Mouse (Mus musculus) heart, postnatal 0 days (tissue): ENCODE results near the gene Megf11. TPM values are rescaled to one million over a fixed set of nuclear protein-coding genes. Genes with fewer than 3 reads are reported as not detected.

Source experiments
- ATAC-seq: fragments of 200-750 bp; cut with Nextera tagmentation; 2 replicates; pipeline ENCODE4 v1.8.0; 2017; ENCODE audit warnings: low read depth, moderate number of reproducible peaks, moderate library complexity; ENCODE audit not compliant: insufficient read depth
- DNase-seq: peaks from one replicate; pipeline ENCODE4 v3.0.0-alpha.2; 2016; ENCODE audit warnings: low spot score
- H3K27ac ChIP-seq: fragments of 300-500 bp; sonication (generic); 2 replicates; pipeline ENCODE4 v1.5.1; 2014; ENCODE audit warnings: low read depth, mild to moderate bottlenecking
- H3K27me3 ChIP-seq: fragments of 300-500 bp; sonication (generic); 2 replicates; pipeline ENCODE4 v1.6.1; 2014; ENCODE audit warnings: low read length, mixed read lengths; ENCODE audit not compliant: control insufficient read depth, insufficient read depth
- H3K36me3 ChIP-seq: fragments of 300-500 bp; sonication (generic); replicated peaks from 2 replicates; pipeline ENCODE4 v1.6.1; 2014; ENCODE audit warnings: low read length, mixed read lengths; ENCODE audit not compliant: control insufficient read depth, insufficient read depth
- H3K4me1 ChIP-seq: fragments of 300-500 bp; sonication (generic); 2 replicates; pipeline ENCODE4 v1.6.1; 2014; ENCODE audit warnings: antibody characterized with exemption; ENCODE audit not compliant: control insufficient read depth, insufficient read depth
- H3K4me2 ChIP-seq: fragments of 300-500 bp; sonication (generic); 2 replicates; pipeline ENCODE4 v1.6.1; 2014; ENCODE audit warnings: low read depth, mild to moderate bottlenecking, low read length, moderate library complexity
- H3K4me3 ChIP-seq: fragments of 300-500 bp; sonication (generic); 2 replicates; pipeline ENCODE4 v1.5.1; 2014; ENCODE audit warnings: low read depth, low read length
- H3K9ac ChIP-seq: fragments of 300-500 bp; sonication (generic); replicated peaks from 2 replicates; pipeline ENCODE4 v1.6.1; 2014; ENCODE audit warnings: low read depth, low read length, mixed read lengths
- H3K9me3 ChIP-seq: fragments of 300-500 bp; sonication (generic); replicated peaks from 2 replicates; pipeline ENCODE4 v1.6.1; 2016; ENCODE audit warnings: low read length; ENCODE audit not compliant: control insufficient read depth
- CTCF ChIP-seq: IDR thresholded peaks from 2 replicates; pipeline ENCODE4 v1.5.1; 2016; ENCODE audit warnings: antibody characterized with exemption, control low read depth, low read depth
- EP300 ChIP-seq: IDR thresholded peaks from 2 replicates; pipeline ENCODE4 v1.6.1; 2016; ENCODE audit warnings: antibody characterized with exemption, low read depth
- WGBS: fragments of 180-500 bp; shearing (Covaris S2); extraction: QIAGEN DNeasy Blood & Tissue Kit; methylation state at CpG from one replicate; pipeline ENCODE4 v1.1.7; 2014; 5-methylcytosine and 5-hydroxymethylcytosine counted together
- polyA plus RNA-seq: library from polyadenylated mRNA; unstranded; fragments of >200 nt; fragmentation: Nextera tagmentation; extraction: Ambion mirVana; gene quantifications from 2 replicates; pipeline ENCODE4 v1.2.1, GENCODE M21; 2015
- total RNA-seq: library from RNA; depleted of rRNA; stranded (reverse); fragments of >200 nt; gene quantifications from 2 replicates; pipeline ENCODE4 v1.2.3, GENCODE M21; 2014; ENCODE audit warnings: low replicate concordance

Megf11 gene
- total and polyA plus RNA-seq, 2 experiments from 2014 or later, result 0.18 to 0.23 TPM

- no peaks in the 10 kb centered on the region; the same call in 1 of the 2 replicates for H3K27me3 ChIP-seq
- no peak overlapping the region for H3K4me3 ChIP-seq
- no peak overlapping the region for H3K4me2 ChIP-seq
- TF ChIP-seq CTCF, result no peak
- TF ChIP-seq EP300, result no peak
- DNase-seq, result no peak
- 68% methylated on average over 1 of the region's 1 CpGs for WGBS
- H3K36me3 ChIP-seq, result no peaks in the 10 kb centered on the region
- no peak overlapping the region for H3K27ac ChIP-seq
- no peaks in the 10 kb centered on the region for H3K4me1 ChIP-seq
- no peak for ATAC-seq
- no peaks in the 10 kb centered on the region for H3K9me3 ChIP-seq
- no peak overlapping the region for H3K9ac ChIP-seq
These were observed 85.4 kb downstream of the Megf11 start for GRCm38 (mm10) chr9:64470806-64471205.

DNA sequence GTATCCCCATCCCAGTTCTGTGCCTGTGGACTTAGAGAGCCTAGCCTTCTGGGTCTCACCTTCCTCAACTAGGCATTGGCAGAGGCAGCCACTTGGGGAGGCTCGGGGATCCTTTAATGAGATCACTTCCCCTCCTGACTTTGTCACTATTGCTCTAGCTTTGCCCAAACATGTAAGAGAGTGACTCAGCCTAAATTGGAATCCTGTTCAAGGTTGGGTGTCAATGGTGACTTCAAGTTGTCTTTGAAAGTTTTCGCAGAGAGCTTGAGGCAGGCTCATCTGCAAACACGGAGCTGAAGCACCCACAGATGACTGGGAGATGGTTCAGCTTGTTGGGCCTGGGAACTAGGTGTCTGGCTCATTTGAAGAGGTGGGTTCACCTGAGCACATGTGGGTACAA is 85.9 kb downstream of the Megf11 start:
- H3K27ac ChIP-seq, result no peak overlapping the region
- H3K27me3 ChIP-seq, result no peaks in the 10 kb centered on the region; the same call in 1 of the 2 replicates
- no peaks in the 10 kb centered on the region for H3K4me1 ChIP-seq
- no peak overlapping the region for H3K4me2 ChIP-seq
- H3K36me3 ChIP-seq, result no peaks in the 10 kb centered on the region
- TF ChIP-seq CTCF (no peak), EP300 (no peak)
- ATAC-seq (no peak), DNase-seq (no peak)
- H3K4me3 ChIP-seq, result no peak overlapping the region
- no peaks in the 10 kb centered on the region for H3K9me3 ChIP-seq
- 67% methylated on average over 3 of the region's 3 CpGs for whole genome bisulfite sequencing
- no peak overlapping the region for H3K9ac ChIP-seq

DNA sequence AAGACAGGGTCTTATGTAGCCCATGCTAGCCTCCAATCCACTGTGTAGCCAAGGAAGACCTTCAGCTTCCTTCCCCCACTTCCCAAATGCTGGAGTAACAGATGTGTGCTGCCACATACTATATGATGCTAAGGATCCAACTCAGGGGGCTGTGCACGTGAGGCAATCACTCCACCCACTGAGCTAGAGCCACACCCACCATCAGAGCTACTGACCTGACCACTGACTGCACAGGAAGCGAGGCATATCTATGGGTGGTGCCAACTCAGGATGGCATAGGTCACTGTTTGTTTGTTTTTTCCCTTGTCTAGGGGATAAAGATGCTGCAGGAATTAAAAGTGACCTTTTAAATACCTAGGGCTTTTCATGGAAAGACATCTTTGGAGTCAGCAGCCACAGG is 86.7 kb downstream of the Megf11 start:
- H3K4me3 ChIP-seq, result no peak overlapping the region
- no peaks in the 10 kb centered on the region for H3K4me1 ChIP-seq
- no peak for ATAC-seq
- no peak for DNase-seq
- TF ChIP-seq EP300 (no peak), CTCF (no peak)
- H3K4me2 ChIP-seq, result no peak overlapping the region
- H3K9me3 ChIP-seq, result no peaks in the 10 kb centered on the region
- H3K36me3 ChIP-seq, result no peaks in the 10 kb centered on the region
- H3K27ac ChIP-seq, result no peak overlapping the region
- H3K27me3 ChIP-seq, result no peaks in the 10 kb centered on the region; the same call in 1 of the 2 replicates
- no peak overlapping the region for H3K9ac ChIP-seq
- WGBS, result 41% methylated on average over 2 of the region's 2 CpGs

GRCm38 (mm10) chr9:64472743-64473142 is 87.3 kb downstream of the Megf11 start:
- WGBS, result 43% methylated on average over 6 of the region's 6 CpGs
- no peaks in the 10 kb centered on the region for H3K4me1 ChIP-seq
- H3K27ac ChIP-seq, result no peak overlapping the region
- DNase-seq (no peak), ATAC-seq (no peak)
- no peak overlapping the region for H3K9ac ChIP-seq
- H3K36me3 ChIP-seq, result no peaks in the 10 kb centered on the region
- H3K9me3 ChIP-seq, result no peaks in the 10 kb centered on the region
- no peaks in the 10 kb centered on the region; the same call in 1 of the 2 replicates for H3K27me3 ChIP-seq
- H3K4me3 ChIP-seq, result no peak overlapping the region
- TF ChIP-seq CTCF (no peak), EP300 (no peak)
- no peak overlapping the region for H3K4me2 ChIP-seq

DNA sequence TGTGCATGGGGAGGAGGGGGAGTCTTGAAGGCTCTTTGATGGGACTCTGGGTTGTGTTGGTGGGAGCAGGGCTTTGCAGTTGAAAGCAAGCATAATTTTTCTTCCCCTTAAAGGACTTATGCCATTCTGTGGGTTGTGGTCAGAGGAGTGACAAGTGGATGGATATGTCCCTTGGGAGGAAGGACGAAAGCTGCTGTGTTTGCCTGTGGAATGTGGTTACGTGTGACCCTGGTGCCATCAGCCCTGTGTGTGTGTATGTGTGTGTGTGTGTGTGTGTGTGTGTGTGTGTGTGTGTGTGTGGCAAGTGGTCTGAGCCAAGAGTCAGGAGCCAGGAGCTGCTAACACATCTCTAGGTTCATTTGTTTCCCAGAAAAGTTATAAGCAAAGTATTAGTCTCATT is 87.7 kb downstream of the Megf11 start:
- ATAC-seq, result no peak
- Histone ChIP-seq H3K4me2 (no peak overlapping the region), H3K9me3 (no peaks in the 10 kb centered on the region), H3K27me3 (peaks cover 3% of the 10 kb centered on the region; the same call in 1 of the 2 replicates), H3K4me1 (no peaks in the 10 kb centered on the region), H3K27ac (no peak overlapping the region), H3K4me3 (no peak overlapping the region), H3K9ac (no peak overlapping the region), H3K36me3 (no peaks in the 10 kb centered on the region)
- no peak for DNase-seq
- 42% methylated on average over 2 of the region's 2 CpGs for WGBS
- TF ChIP-seq CTCF (no peak), EP300 (no peak)

DNA sequence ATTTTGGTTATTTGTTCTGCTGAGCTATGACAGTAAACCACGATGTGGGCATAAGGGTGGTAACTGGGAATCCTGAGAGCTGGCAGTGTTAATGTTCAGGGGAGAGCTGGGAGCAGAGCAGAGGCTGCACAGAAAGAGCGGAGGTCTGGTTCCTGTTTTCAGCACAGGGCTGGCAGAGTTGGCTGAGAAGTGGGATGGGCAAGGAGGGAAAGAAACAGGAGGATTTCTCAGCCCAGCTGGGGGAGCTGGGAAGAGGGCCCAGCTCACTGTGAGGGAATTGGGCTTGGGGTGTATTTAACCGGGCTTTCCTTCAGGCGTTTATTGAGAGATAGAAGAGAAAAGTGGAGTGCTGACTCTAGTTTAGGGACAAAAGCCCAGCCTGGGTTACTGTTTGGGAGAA is 88.3 kb downstream of the Megf11 start:
- Histone ChIP-seq H3K9me3 (no peaks in the 10 kb centered on the region), H3K27me3 (peaks cover 4% of the 10 kb centered on the region; the same call in 1 of the 2 replicates), H3K4me1 (no peaks in the 10 kb centered on the region), H3K9ac (no peak overlapping the region), H3K36me3 (no peaks in the 10 kb centered on the region), H3K4me3 (no peak overlapping the region), H3K27ac (no peak overlapping the region), H3K4me2 (no peak overlapping the region)
- no peak for TF ChIP-seq CTCF
- no peak for TF ChIP-seq EP300
- no peak for ATAC-seq
- WGBS, result 40% methylated on average over 4 of the region's 4 CpGs
- no peak for DNase-seq
